Mouse (Mus musculus): ENCODE results near the gene Pdhx. TPM values are rescaled to one million over a fixed set of nuclear protein-coding genes. Genes with fewer than 3 reads are reported as not detected.

Pdhx gene
- polyA plus RNA-seq, 1 experiment from 2014 or later = 76.7 TPM

DNA sequence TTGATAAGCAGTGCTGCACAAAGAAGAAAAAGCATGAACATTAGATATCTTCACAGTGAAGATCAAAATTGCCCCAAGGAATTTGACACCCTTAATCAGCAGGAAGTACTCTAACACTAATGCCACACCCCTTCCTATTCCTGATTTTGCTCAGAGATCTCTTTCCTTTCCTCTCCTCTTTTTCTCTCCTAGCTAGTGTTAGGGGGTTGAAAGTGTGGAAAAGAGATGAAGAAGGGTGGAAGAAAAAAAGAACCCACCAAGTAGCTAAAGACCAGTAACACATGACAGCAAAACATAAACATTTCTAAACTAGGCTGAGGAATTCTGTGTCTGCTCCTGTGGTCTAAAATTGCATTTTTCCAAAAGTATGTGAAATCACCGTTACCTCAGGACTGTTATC, 4.7 kb downstream of the Pdhx start:
- no peak for ATAC-seq (ENCODE audit: low read depth)
- Histone ChIP-seq H3K9ac (replicated peaks; ENCODE audit: low read depth, low read length) (no peak overlapping the region), H3K4me3 (ENCODE audit: low read depth, low read length) (no peak overlapping the region), H3K4me2 (ENCODE audit: low read depth, low read length) (no peak overlapping the region), H3K4me1 (ENCODE audit: control insufficient read depth, insufficient read depth, low read length) (peaks cover 13% of the 10 kb centered on the region), H3K36me3 (ENCODE audit: control insufficient read depth, insufficient read depth, low read length) (no peaks in the 10 kb centered on the region), H3K27ac (ENCODE audit: low read depth, low read length) (no peak overlapping the region), H3K9me3 (ENCODE audit: control insufficient read depth, low read length) (no peaks in the 10 kb centered on the region), H3K27me3 (ENCODE audit: control insufficient read depth, insufficient read depth, low read length) (no peaks in the 10 kb centered on the region)
- 91% methylated on average over 1 of the region's 1 CpGs for WGBS

DNA sequence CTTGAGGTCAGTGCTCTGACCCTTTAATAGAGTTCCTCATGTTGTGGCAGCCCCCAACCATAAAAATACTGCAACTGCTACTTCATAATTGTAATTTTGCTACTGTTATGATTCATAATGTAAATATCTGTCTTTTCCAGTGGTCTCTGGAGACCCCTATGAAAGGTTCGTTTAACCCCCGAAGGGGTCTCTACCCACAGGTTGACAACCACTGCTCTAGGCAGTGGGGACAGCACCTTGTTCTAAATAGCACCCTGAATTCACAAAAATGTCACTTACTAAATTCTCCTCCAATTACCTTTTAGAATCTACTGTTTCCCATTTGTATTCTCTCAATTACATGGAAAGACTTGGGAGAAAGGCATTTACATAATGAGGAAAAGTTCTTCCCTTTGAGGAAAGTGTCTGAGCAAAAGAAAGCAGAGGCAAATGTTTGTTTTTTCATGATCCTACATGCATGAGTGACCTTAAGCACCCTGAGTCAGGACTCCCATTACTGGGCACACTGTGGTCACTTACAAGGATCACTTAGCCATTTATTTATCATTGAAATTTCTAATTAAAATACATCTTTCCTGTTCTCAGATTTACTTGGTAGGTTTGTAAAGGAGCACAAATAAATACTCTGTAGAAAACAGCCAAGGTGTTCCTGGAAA, 5.6 kb downstream of the Pdhx start:
- Histone ChIP-seq H3K4me2 (ENCODE audit: low read depth, low read length) (no peak overlapping the region), H3K4me3 (ENCODE audit: low read depth, low read length) (no peak overlapping the region), H3K4me1 (ENCODE audit: control insufficient read depth, insufficient read depth, low read length) (peaks cover 12% of the 10 kb centered on the region), H3K9me3 (ENCODE audit: control insufficient read depth, low read length) (no peaks in the 10 kb centered on the region), H3K27ac (ENCODE audit: low read depth, low read length) (no peak overlapping the region), H3K27me3 (ENCODE audit: control insufficient read depth, insufficient read depth, low read length) (no peaks in the 10 kb centered on the region), H3K36me3 (ENCODE audit: control insufficient read depth, insufficient read depth, low read length) (no peaks in the 10 kb centered on the region), H3K9ac (replicated peaks; ENCODE audit: low read depth, low read length) (no peak overlapping the region)
- ATAC-seq (ENCODE audit: low read depth) = no peak
- 94% methylated on average over 2 of the region's 2 CpGs for WGBS

GRCm38 (mm10) chr2:103066683-103067551, 6.4 kb downstream of the Pdhx start:
- WGBS = 81% methylated on average over 8 of the region's 8 CpGs
- 0 out of 2 replicates have a peak, but pooled peaks cover 5% of the 10 kb centered on the region for H3K4me1 ChIP-seq (ENCODE audit: control insufficient read depth, insufficient read depth, low read length)

GRCm38 (mm10) chr2:103062865-103063264, 10.4 kb downstream of the Pdhx start:
- H3K4me1 ChIP-seq (ENCODE audit: control insufficient read depth, insufficient read depth, low read length) = 0 out of 2 replicates have a peak, but pooled peaks cover 5% of the 10 kb centered on the region
- no peak overlapping the region for H3K4me3 ChIP-seq (ENCODE audit: low read depth, low read length)
- no peaks in the 10 kb centered on the region for H3K9me3 ChIP-seq (ENCODE audit: control insufficient read depth, low read length)
- no peaks in the 10 kb centered on the region for H3K27me3 ChIP-seq (ENCODE audit: control insufficient read depth, insufficient read depth, low read length)
- no peaks in the 10 kb centered on the region for H3K36me3 ChIP-seq (ENCODE audit: control insufficient read depth, insufficient read depth, low read length)
- WGBS = 23% methylated on average over 3 of the region's 3 CpGs
- H3K9ac ChIP-seq (replicated peaks; ENCODE audit: low read depth, low read length) = no peak overlapping the region
- H3K27ac ChIP-seq (ENCODE audit: low read depth, low read length) = no peak overlapping the region
- peak; percentile 82 for ATAC-seq (ENCODE audit: low read depth)
- no peak overlapping the region for H3K4me2 ChIP-seq (ENCODE audit: low read depth, low read length)

More at GRCm38 (mm10) chr2:103066683-103067551, 6.4 kb downstream of the Pdhx start:
- Histone ChIP-seq H3K27me3 (ENCODE audit: control insufficient read depth, insufficient read depth, low read length) (no peaks in the 10 kb centered on the region), H3K9me3 (ENCODE audit: control insufficient read depth, low read length) (no peaks in the 10 kb centered on the region), H3K36me3 (ENCODE audit: control insufficient read depth, insufficient read depth, low read length) (no peaks in the 10 kb centered on the region), H3K4me2 (ENCODE audit: low read depth, low read length) (no peak overlapping the region), H3K9ac (replicated peaks; ENCODE audit: low read depth, low read length) (no peak overlapping the region), H3K27ac (ENCODE audit: low read depth, low read length) (no peak overlapping the region), H3K4me3 (ENCODE audit: low read depth, low read length) (no peak overlapping the region)
- no peak for ATAC-seq (ENCODE audit: low read depth)

GRCm38 (mm10) chr2:103058266-103058665, 15.0 kb downstream of the Pdhx start:
- no peak overlapping the region for H3K9ac ChIP-seq (replicated peaks; ENCODE audit: low read depth, low read length)
- WGBS = 91% methylated on average over 3 of the region's 3 CpGs
- H3K27me3 ChIP-seq (ENCODE audit: control insufficient read depth, insufficient read depth, low read length) = no peaks in the 10 kb centered on the region
- ATAC-seq (ENCODE audit: low read depth) = no peak
- no peaks in the 10 kb centered on the region for H3K9me3 ChIP-seq (ENCODE audit: control insufficient read depth, low read length)
- no peaks in the 10 kb centered on the region for H3K36me3 ChIP-seq (ENCODE audit: control insufficient read depth, insufficient read depth, low read length)
- no peaks in the 10 kb centered on the region for H3K4me1 ChIP-seq (ENCODE audit: control insufficient read depth, insufficient read depth, low read length)
- H3K4me2 ChIP-seq (ENCODE audit: low read depth, low read length) = no peak overlapping the region
- H3K4me3 ChIP-seq (ENCODE audit: low read depth, low read length) = no peak overlapping the region
- no peak overlapping the region for H3K27ac ChIP-seq (ENCODE audit: low read depth, low read length)

DNA sequence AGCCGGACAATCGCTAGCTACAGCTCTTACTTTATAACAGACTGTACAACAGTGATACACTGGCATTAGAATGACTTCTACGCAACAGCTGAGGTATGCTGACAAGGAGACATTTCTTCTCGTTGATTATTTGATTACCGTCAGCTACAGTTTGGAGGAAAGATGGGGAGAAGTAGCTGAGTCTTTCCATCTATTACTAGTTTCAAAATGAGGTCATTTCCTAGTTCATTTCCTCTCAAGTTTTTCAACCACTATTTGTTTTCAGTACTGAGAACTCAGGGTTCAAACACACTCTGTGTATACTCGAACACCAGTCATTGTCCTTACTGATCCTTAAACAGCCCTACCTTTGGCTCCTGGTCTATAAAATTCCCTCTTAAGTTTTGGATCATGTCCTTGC, 17.5 kb downstream of the Pdhx start:
- Histone ChIP-seq H3K27me3 (ENCODE audit: control insufficient read depth, insufficient read depth, low read length) (no peaks in the 10 kb centered on the region), H3K27ac (ENCODE audit: low read depth, low read length) (no peak overlapping the region), H3K9ac (replicated peaks; ENCODE audit: low read depth, low read length) (no peak overlapping the region), H3K4me1 (ENCODE audit: control insufficient read depth, insufficient read depth, low read length) (no peaks in the 10 kb centered on the region), H3K36me3 (ENCODE audit: control insufficient read depth, insufficient read depth, low read length) (no peaks in the 10 kb centered on the region), H3K4me2 (ENCODE audit: low read depth, low read length) (no peak overlapping the region), H3K9me3 (ENCODE audit: control insufficient read depth, low read length) (no peaks in the 10 kb centered on the region), H3K4me3 (ENCODE audit: low read depth, low read length) (no peak overlapping the region)
- ATAC-seq (ENCODE audit: low read depth) = no peak
- WGBS = 94% methylated on average over 6 of the region's 6 CpGs

DNA sequence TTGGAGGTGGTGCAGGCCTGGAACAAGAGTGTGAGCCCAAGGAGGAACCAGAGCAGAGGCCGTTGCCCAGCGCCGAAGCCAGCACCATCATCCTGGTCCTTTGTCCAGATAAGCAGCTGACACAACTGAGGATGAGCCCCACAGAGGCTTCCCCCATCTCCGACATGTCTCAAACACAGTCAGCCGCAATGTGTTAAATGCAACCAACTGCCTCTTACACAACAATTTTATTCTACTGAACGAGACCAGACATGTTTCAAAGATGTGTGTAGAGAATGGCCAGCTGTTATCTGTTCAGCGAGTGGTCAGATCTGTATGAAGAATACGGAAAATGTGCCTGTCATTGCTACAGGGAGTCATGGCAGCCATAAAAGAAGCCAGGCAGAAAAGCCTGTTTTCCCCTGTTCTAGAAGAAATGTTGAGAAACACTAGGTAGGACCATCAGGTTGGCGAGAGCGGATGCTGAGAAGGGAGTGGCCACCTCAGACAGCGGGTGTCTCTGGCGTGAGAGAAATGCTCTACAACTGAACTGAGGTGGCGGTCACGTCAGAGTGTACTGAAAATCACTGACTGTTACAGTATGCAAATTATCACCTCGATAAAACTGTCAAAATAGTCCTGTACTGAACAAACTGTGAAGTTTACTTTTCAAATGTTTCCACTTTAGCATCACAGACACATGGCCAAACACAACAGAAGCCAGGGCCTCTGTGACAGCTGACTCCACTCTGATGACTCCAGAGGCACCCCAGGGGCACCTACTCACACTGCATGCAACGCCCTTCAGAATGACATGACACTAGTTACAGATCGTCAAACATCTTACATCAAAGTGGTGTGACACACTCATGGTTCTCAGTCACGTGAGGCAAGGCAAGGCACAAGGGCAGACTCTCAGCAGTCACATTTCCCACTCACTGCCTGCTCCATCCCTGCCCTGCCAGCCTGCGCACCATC, 21.1 kb downstream of the Pdhx start:
- no peaks in the 10 kb centered on the region for H3K27me3 ChIP-seq (ENCODE audit: control insufficient read depth, insufficient read depth, low read length)
- H3K4me3 ChIP-seq (ENCODE audit: low read depth, low read length) = no peak overlapping the region
- WGBS = 88% methylated on average over 19 of the region's 19 CpGs
- H3K36me3 ChIP-seq (ENCODE audit: control insufficient read depth, insufficient read depth, low read length) = no peaks in the 10 kb centered on the region
- peaks cover 3% of the 10 kb centered on the region; the same call in 1 of the 2 replicates for H3K4me1 ChIP-seq (ENCODE audit: control insufficient read depth, insufficient read depth, low read length)
- no peak for ATAC-seq (ENCODE audit: low read depth)
- H3K9ac ChIP-seq (replicated peaks; ENCODE audit: low read depth, low read length) = no peak overlapping the region
- no peak overlapping the region for H3K4me2 ChIP-seq (ENCODE audit: low read depth, low read length)
- no peaks in the 10 kb centered on the region for H3K9me3 ChIP-seq (ENCODE audit: control insufficient read depth, low read length)
- H3K27ac ChIP-seq (ENCODE audit: low read depth, low read length) = no peak overlapping the region

- Histone ChIP-seq H3K9ac (replicated peaks; ENCODE audit: low read depth, low read length) (no peak overlapping the region), H3K27me3 (ENCODE audit: control insufficient read depth, insufficient read depth, low read length) (no peaks in the 10 kb centered on the region), H3K9me3 (ENCODE audit: control insufficient read depth, low read length) (no peaks in the 10 kb centered on the region), H3K4me2 (ENCODE audit: low read depth, low read length) (no peak overlapping the region), H3K27ac (ENCODE audit: low read depth, low read length) (no peak overlapping the region), H3K4me3 (ENCODE audit: low read depth, low read length) (no peak overlapping the region), H3K36me3 (ENCODE audit: control insufficient read depth, insufficient read depth, low read length) (no peaks in the 10 kb centered on the region), H3K4me1 (ENCODE audit: control insufficient read depth, insufficient read depth, low read length) (peaks cover under 1% of the 10 kb centered on the region; the same call in 1 of the 2 replicates)
- ATAC-seq (ENCODE audit: low read depth) = no peak
- WGBS = 73% methylated on average over 2 of the region's 2 CpGs
Measured at GRCm38 (mm10) chr2:103045286-103045685, 28.0 kb downstream of the Pdhx start.

Data from neural tube, embryonic 14.5 days (tissue).